Mouse (Mus musculus) regulatory T cell (primary cell): ENCODE results near the gene Alox5.

Experiments used
- in situ Hi-C: fragments of 300-600 bp; cut with MboI, MseI; formaldehyde crosslinking; loops from one replicate; pipeline ENCODE4 v1.15.1; 2025; ENCODE audit warnings: high pct_unique_total_duplicates

The Alox5 gene

GRCm38 (mm10) chr6:116417518-116418315 lies 43.3 kb downstream of the Alox5 start:
- in situ Hi-C loops = loop anchor here (10.0 kb wide), 1 partner anchor 1653 kb away; no protein-coding TSS in a partner anchor

GRCm38 (mm10) chr6:116416000-116416552 lies 44.9 kb downstream of the Alox5 start:
- in situ Hi-C loops = loop anchor here (10.0 kb wide), 1 partner anchor 1651 kb away; no protein-coding TSS in a partner anchor

- in situ Hi-C loops = loop anchor here (10.0 kb wide), 1 partner anchor 1650 kb away; no protein-coding TSS in a partner anchor
Measured at GRCm38 (mm10) chr6:116415126-116415676, 45.8 kb downstream of the Alox5 start.

GRCm38 (mm10) chr6:116412546-116413325 lies 48.2 kb downstream of the Alox5 start:
- in situ Hi-C loops = loop anchor here (10.0 kb wide), 1 partner anchor 1648 kb away; no protein-coding TSS in a partner anchor

GRCm38 (mm10) chr6:116411716-116412115 lies 49.3 kb downstream of the Alox5 start:
- in situ Hi-C loops = loop anchor here (10.0 kb wide), 1 partner anchor 1647 kb away; no protein-coding TSS in a partner anchor

GRCm38 (mm10) chr6:116410436-116410835 lies 50.5 kb downstream of the Alox5 start:
- in situ Hi-C loops = loop anchor here (10.0 kb wide), 1 partner anchor 1646 kb away; no protein-coding TSS in a partner anchor

- in situ Hi-C loops = no loop called here
Measured at GRCm38 (mm10) chr6:116407956-116408657, 52.9 kb downstream of the Alox5 start.

GRCm38 (mm10) chr6:116407216-116407615 lies 53.8 kb downstream of the Alox5 start:
- in situ Hi-C loops = no loop called here

- in situ Hi-C loops = no loop called here
Measured at GRCm38 (mm10) chr6:116406680-116407079, 54.3 kb downstream of the Alox5 start.

- in situ Hi-C loops = no loop called here
Measured at GRCm38 (mm10) chr6:116406152-116406551, 54.8 kb downstream of the Alox5 start.

GRCm38 (mm10) chr6:116405715-116406114 lies 55.3 kb downstream of the Alox5 start:
- in situ Hi-C loops = no loop called here

- in situ Hi-C loops = no loop called here
Measured at GRCm38 (mm10) chr6:116405243-116405642, 55.7 kb downstream of the Alox5 start.

GRCm38 (mm10) chr6:116402426-116402825 lies 58.6 kb downstream of the Alox5 start:
- in situ Hi-C loops = no loop called here

- in situ Hi-C loops = no loop called here
Measured at GRCm38 (mm10) chr6:116401746-116402423, 59.1 kb downstream of the Alox5 start.

- in situ Hi-C loops = no loop called here
Measured at GRCm38 (mm10) chr6:116398136-116398535, 62.8 kb downstream of the Alox5 start.

- in situ Hi-C loops = no loop called here
Measured at GRCm38 (mm10) chr6:116397621-116398020, 63.4 kb downstream of the Alox5 start.

GRCm38 (mm10) chr6:116394916-116395648 lies 65.9 kb downstream of the Alox5 start:
- in situ Hi-C loops = no loop called here

GRCm38 (mm10) chr6:116389481-116389880 lies 71.5 kb downstream of the Alox5 start:
- in situ Hi-C loops = no loop called here

GRCm38 (mm10) chr6:116388068-116388467 lies 72.9 kb downstream of the Alox5 start:
- in situ Hi-C loops = no loop called here

- in situ Hi-C loops = no loop called here
Measured at GRCm38 (mm10) chr6:116386506-116386905, 74.5 kb downstream of the Alox5 start.
